Mouse (Mus musculus) small intestine, adult 2 months (tissue): Measurements from ENCODE around the gene Med12l.

ENCODE experiments used
- CTCF ChIP-seq: fragments of 200-500 bp; IDR thresholded peaks from 2 replicates; pipeline ENCODE4 v1.5.1; 2012; ENCODE audit warnings: low read depth, mild to moderate bottlenecking, control low read depth, inconsistent platforms, low read length, moderate library complexity, mixed read lengths; ENCODE audit not compliant: insufficient replicate concordance, insufficient read length; ENCODE audit errors: extremely low read depth
- POLR2A ChIP-seq: fragments of 200-500 bp; IDR thresholded peaks from 2 replicates; pipeline ENCODE4 v1.6.1; 2012; ENCODE audit warnings: low read depth, mild to moderate bottlenecking, control low read depth, inconsistent platforms, low read length, moderate library complexity

DNA sequence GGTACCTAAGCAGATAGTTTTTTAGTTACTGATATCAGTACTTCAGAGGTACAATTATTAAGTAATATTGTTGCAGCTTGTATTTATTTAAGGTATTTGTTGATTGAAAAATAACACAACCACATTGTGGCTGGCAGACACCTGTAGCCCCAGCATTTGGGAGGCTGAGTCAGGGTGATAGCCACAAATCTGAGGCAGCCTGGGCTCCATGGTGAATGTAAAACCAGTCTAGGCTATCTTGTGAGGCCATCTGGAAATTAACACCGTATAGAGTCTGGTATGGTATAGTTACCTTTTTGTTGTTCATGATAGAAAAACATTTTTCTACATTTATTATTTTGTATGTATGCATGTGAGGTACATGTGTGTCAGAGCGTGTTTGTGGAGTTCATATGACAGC is 96.5 kb downstream of the Med12l start:
- no peak for TF ChIP-seq POLR2A
- no peak for TF ChIP-seq CTCF
